Comparison of ENCODE assay signal across 11 mouse cellular contexts in the genomic region with DNA sequence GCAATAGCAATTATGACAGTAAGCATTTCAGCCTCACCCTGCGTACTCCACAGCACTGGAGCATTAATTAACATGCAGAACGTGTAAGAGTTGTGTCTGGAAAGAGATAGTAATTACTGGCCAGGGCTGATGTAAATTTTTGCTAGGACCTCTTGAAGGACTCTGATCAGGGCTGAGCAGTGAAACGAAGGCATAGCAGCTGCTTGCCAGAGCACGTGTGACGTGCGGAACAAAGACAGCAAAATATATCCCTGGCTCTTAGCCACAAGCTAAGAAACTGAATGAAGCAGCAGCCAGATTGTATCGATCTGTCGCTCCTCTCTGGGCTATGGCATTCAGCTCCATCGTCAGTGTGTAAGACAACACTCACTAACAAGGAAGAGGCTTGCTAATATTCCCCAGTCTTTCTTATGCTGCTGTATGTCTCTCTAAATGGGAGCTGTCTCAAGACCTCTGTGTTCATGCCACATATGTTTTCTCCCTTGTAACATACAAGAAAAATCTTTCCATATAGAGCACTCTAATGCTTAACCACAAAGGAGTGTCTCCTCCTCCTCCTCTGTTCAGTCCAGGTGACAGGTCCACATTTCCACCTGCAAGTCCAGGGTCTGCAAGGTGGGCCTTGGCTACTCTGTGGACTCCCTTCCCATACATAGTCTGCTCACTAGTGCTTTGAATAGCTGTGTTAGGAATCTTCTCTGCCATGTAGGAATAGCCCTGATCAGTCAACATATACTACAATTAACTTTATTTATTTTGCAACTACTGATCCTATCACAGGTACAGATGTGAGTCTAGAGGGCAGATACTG. TPM values are rescaled to one million over a fixed set of nuclear protein-coding genes. Genes with fewer than 3 reads are reported as not detected.
DNase-seq lines count a peak whose midpoint lies in the region; ATAC-seq lines count a peak whose summit lies in the region.
"Had no signal": no experiment of that assay in that cellular context is flagged by ENCODE, and none has a peak within 500 bp of the region (broad histone marks: within the 10 kb centered on the region; RNA-seq: fewer than 3 reads in every experiment).

No protein-coding gene starts in this region.

- no peaks in the 10 kb centered on the region for H3K9me3 ChIP-seq in heart, embryonic 13.5 days
- no peaks in the 10 kb centered on the region for H3K9me3 ChIP-seq in neural tube, embryonic 15.5 days (replicated peaks)
- H3K9me3 ChIP-seq in heart, embryonic 11.5 days (replicated peaks; ENCODE audit: control insufficient read depth, low read length): no peaks in the 10 kb centered on the region
- H3K9me3 ChIP-seq: embryonic facial prominence, embryonic 15.5 days; liver, embryonic 15.5 days had no signal

- no peaks in the 10 kb centered on the region for H3K27me3 ChIP-seq in heart, embryonic 13.5 days (replicated peaks)
- no peaks in the 10 kb centered on the region for H3K27me3 ChIP-seq in neural tube, embryonic 15.5 days (replicated peaks)
- no peaks in the 10 kb centered on the region for H3K27me3 ChIP-seq in heart, embryonic 11.5 days (ENCODE audit: control insufficient read depth, insufficient read depth, low read length)
- H3K27me3 ChIP-seq: embryonic facial prominence, embryonic 15.5 days; liver, embryonic 15.5 days had no signal

- 61% methylated on average over 9 of the region's 9 CpGs for WGBS in heart, embryonic 13.5 days
- WGBS in neural tube, embryonic 15.5 days: 30% methylated on average over 9 of the region's 9 CpGs
- WGBS in heart, embryonic 11.5 days (ENCODE audit: insufficient replicate concordance): 73% methylated on average over 9 of the region's 9 CpGs

- no peak overlapping the region for H3K4me2 ChIP-seq in heart, embryonic 13.5 days
- peak overlapping the region; percentile 20 for H3K4me2 ChIP-seq in neural tube, embryonic 15.5 days
- no peak overlapping the region for H3K4me2 ChIP-seq in heart, embryonic 11.5 days
- H3K4me2 ChIP-seq: embryonic facial prominence, embryonic 15.5 days; liver, embryonic 15.5 days had no signal

- no peak for DNase-seq in heart, postnatal 4 days
- DNase-seq in right cerebral cortex, postnatal 10 days (ENCODE audit: low spot score in 2 of 2): peak; percentile 35 to 65
- no peak for DNase-seq in right cerebral cortex, adult 18-20 months
- peak; percentile 53 for DNase-seq in induced T-regulatory cell, adult 2 months (ENCODE audit: low read depth)
- DNase-seq in c-Kit-positive CD71-positive TER-119-positive erythroid progenitor cells, embryonic 14.5 days (ENCODE audit: low spot score): no peak
- DNase-seq: right cerebral cortex, postnatal 14 days had no signal

- H3K4me3 ChIP-seq in heart, embryonic 13.5 days: no peak overlapping the region
- no peak overlapping the region for H3K4me3 ChIP-seq in neural tube, embryonic 15.5 days (replicated peaks)
- H3K4me3 ChIP-seq in heart, embryonic 11.5 days (ENCODE audit: low read depth, low read length): no peak overlapping the region
- H3K4me3 ChIP-seq: embryonic facial prominence, embryonic 15.5 days; liver, embryonic 15.5 days had no signal

- H3K9ac ChIP-seq in heart, embryonic 13.5 days: no peak overlapping the region
- H3K9ac ChIP-seq in neural tube, embryonic 15.5 days (replicated peaks): no peak overlapping the region; the same call in 1 of the 2 replicates
- no peak overlapping the region for H3K9ac ChIP-seq in heart, embryonic 11.5 days (ENCODE audit: low read depth, low read length)
- H3K9ac ChIP-seq: embryonic facial prominence, embryonic 15.5 days; liver, embryonic 15.5 days had no signal

- peak overlapping the region; percentile 45; the same call in 1 of the 2 replicates for H3K27ac ChIP-seq in heart, embryonic 13.5 days (replicated peaks)
- H3K27ac ChIP-seq in neural tube, embryonic 15.5 days (replicated peaks): peak overlapping the region; percentile 65
- no peak overlapping the region for H3K27ac ChIP-seq in heart, embryonic 11.5 days (ENCODE audit: low read depth, low read length)
- H3K27ac ChIP-seq: embryonic facial prominence, embryonic 15.5 days; liver, embryonic 15.5 days had no signal

- H3K4me1 ChIP-seq in heart, embryonic 13.5 days: peaks cover 24% of the 10 kb centered on the region
- H3K4me1 ChIP-seq in neural tube, embryonic 15.5 days: no peaks in the 10 kb centered on the region
- H3K4me1 ChIP-seq in heart, embryonic 11.5 days (ENCODE audit: control insufficient read depth, insufficient read depth, low read length): no peaks in the 10 kb centered on the region
- H3K4me1 ChIP-seq: liver, embryonic 15.5 days had no signal

- no peaks in the 10 kb centered on the region for H3K36me3 ChIP-seq in heart, embryonic 13.5 days
- H3K36me3 ChIP-seq in neural tube, embryonic 15.5 days: no peaks in the 10 kb centered on the region
- H3K36me3 ChIP-seq in heart, embryonic 11.5 days (ENCODE audit: control insufficient read depth, insufficient read depth, low read length): no peaks in the 10 kb centered on the region
- H3K36me3 ChIP-seq: embryonic facial prominence, embryonic 15.5 days; liver, embryonic 15.5 days had no signal

- no peak for ATAC-seq in heart, embryonic 13.5 days (ENCODE audit: extremely low read depth, insufficient number of reproducible peaks, low FRiP score, low TSS enrichment)
- ATAC-seq in neural tube, embryonic 15.5 days (ENCODE audit: low FRiP score): peak; percentile 89
- ATAC-seq in heart, embryonic 11.5 days (replicated peaks; ENCODE audit: insufficient number of reproducible peaks, low FRiP score, low TSS enrichment): no peak

RNA-seq across cellular contexts. Expression of gene Cytip, which starts 20.7 kb away (rescaled TPM):
- 0.71 and 1.1 TPM in 2 replicates for polyA plus RNA-seq in heart, embryonic 13.5 days (2015; fragmentation: Nextera tagmentation; extraction: Ambion mirVana)
- 1 to 10 TPM in 1 of 2 experiments, under 1 TPM in 1; 0.97 to 1.2 TPM for total RNA-seq in heart, postnatal 4 days (2021)
- 0.08 and 4.6 TPM in 2 replicates for polyA plus RNA-seq in neural tube, embryonic 15.5 days (2015; fragmentation: Nextera tagmentation; extraction: Ambion mirVana)
- polyA plus RNA-seq in heart, embryonic 11.5 days (2014; fragmentation: Nextera tagmentation; extraction: Ambion mirVana): 0.20 TPM in 1 of 2 replicates, not detected in the other

Comparison
In these comparisons a context has a peak if more than half of its experiments do, and no peak if none do; other contexts are left out.
1. DNase-seq: peak in right cerebral cortex, postnatal 10 days (2 of 2) and induced T-regulatory cell, adult 2 months (single experiment); none in heart, postnatal 4 days (single experiment), right cerebral cortex, adult 18-20 months (single experiment) and c-Kit-positive CD71-positive TER-119-positive erythroid progenitor cells, embryonic 14.5 days (single experiment).